Mouse (Mus musculus) thymus, adult 2 months (tissue): ENCODE data around the gene Slc9a3r1.

Experiments used
- CTCF ChIP-seq: fragments of 200-500 bp; IDR thresholded peaks from 2 replicates; pipeline ENCODE4 v1.5.1; 2012; ENCODE audit warnings: mild to moderate bottlenecking, control low read depth, low read length, moderate library complexity, borderline replicate concordance; ENCODE audit not compliant: control insufficient read depth, poor library complexity, insufficient read depth; ENCODE audit errors: extremely low read depth
- POLR2A ChIP-seq: fragments of 200-500 bp; IDR thresholded peaks from 2 replicates; pipeline ENCODE4 v1.6.1; 2012; ENCODE audit warnings: mild to moderate bottlenecking, low read length, control low read depth, moderate library complexity; ENCODE audit not compliant: control insufficient read depth, poor library complexity, insufficient read depth; ENCODE audit errors: extremely low read depth

DNA sequence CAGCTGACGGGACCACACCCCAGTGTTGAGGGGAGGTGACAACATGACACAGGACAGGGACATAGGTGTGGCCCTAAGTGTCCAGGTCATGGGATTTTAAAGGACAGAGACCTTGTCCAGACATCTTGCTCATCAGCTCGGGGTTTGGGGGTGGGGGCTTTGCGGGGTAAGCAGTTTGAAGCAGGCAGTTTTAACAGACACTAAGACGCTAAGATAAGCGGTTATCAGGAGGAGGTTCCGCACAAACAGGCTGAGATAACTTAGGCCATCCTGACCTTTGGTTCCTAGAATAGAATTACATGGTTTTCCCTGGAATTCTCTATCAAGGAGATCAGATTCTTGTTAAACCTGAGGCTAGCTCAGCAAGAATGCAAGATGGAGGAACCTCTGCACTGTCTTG is 31.6 kb downstream of the Slc9a3r1 start:
- no peak for TF ChIP-seq CTCF
- no peak for TF ChIP-seq POLR2A
